Mouse (Mus musculus): ENCODE results near the gene Gm43720.

Gm43720 gene

DNA sequence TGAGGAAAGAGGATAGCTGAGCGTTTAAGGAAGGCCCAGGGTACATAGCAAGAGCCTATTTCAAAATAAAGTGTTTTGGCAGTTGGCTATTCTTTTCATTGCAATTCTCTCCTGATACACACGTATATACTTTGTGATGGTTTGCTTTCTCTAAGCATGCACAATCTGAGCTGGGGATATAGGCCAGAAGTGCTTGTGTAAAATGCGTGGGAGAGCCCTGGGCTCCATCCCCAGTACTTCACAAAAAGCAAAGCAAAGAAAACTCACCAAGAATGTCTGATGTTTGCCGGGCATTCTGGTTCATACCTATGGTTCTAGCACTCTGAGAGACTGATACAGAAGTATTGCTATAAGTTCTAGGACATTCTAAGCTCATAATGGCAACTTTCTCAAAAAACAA, 10.8 kb downstream of the Gm43720 start:
- TF ChIP-seq GATA4 (IDR thresholded peaks at IDR 0.05; ENCODE audit: insufficient replicate concordance, low read length): no peak

DNA sequence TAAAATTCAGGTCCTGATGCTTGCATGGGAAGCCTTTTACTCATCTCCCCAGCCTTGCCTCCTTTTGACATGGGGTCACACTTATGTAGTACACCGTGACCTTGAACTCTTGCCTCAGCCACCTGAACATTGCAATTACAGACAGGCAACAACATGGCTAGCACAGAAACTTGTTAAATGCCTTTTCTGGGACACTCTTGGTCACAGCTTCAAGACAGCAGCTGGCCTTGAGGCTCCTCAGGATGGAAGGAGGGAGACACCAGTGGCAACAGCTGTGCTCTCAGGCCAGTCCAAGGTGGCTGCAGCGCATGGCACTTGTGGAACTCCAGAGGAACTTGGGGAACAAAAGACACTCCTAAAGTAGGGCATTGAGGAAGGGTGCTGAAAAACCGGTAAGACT, 12.6 kb downstream of the Gm43720 start:
- TF ChIP-seq GATA4 (IDR thresholded peaks at IDR 0.05; ENCODE audit: insufficient replicate concordance, low read length): no peak

DNA sequence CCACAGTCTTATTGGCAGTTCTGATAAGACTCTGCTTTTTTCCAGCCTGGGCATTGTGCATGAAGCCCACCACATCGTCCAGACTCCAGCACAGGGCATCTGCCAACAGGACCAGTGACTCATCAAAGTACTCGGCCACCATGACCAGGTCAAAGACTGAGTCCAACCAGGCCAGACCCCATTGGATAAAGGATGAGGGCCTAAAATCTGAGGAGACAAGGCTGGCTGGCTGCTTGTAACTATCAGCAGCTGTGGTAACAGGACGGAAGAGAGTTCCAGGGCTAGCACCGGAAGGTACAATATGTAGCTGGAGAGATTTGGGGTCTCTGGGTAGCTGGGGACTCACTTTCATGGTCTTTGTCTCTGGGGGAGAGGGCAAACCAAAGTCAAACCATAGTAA, 14.0 kb downstream of the Gm43720 start:
- TF ChIP-seq GATA4 (IDR thresholded peaks at IDR 0.05; ENCODE audit: insufficient replicate concordance, low read length): no peak

DNA sequence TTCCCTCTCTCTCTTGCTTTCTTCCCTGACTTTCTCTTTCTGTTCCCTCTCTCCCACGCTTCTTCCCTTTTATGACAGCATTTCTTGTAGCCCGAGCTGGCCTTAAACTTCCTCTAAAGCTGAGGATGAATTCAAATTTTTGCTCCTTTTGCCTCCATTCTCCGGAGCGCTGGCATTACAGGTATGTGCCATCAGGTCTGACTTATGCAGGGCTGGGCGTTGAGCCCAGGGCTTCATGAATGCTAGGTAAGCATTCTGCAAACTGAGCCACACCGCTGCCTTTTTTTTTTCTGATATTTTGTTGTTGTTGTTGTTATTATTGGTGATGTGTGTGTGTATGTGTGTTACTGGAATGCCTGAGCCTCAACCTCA, 15.6 kb downstream of the Gm43720 start:
- no peak for TF ChIP-seq GATA4 (IDR thresholded peaks at IDR 0.05; ENCODE audit: insufficient replicate concordance, low read length)

DNA sequence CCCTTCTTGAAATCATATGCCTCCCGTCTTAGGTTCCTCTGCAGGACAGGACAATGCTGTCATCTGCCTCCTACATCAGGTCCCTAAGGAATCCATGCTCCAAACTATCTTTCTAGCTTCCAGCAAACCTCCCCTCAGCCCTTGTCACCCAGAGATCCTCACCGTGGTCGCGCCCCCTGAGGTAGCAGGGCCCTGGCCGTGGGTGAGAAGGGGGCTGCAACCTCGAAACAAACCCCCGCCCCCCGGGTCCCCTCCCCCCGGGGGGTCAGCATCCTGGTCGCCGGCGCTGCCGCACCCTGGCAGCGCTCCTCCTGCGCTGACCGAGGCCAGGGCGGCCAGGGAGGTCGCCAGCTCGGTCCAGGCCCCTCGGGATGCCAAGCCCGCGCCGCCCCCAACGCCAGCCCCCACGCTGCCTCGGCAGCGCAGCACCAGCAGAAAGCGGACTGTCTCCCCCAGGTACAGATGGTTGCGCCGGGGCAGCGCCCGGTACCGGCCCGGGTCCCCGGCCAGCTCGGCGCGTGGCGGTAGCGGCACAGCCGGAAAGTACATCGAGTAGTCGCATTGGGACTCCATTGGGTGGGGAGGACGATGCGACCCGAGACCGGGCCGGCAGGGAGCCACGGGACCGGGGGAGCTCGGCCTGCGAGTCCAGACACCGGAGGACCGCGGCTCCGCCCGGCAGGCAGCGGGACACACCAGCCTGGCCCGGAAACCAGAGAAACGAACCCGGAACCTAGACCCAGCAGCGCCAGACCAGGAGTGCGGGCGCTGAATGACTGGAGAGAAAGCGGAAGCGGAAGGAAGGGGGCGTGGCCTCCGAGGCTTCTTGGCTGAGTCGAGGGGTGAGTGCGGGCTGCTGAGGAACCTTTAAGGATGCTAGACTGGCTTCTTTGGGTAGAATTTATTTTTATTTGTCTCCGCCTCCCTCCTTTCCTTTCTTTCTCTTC, 16.2 kb downstream of the Gm43720 start, which contains the start of gene BC037034:
Gene BC037034, minus strand, starts transcription at position 774 of the 947 bp plus-strand sequence.
- TF ChIP-seq GATA4 (IDR thresholded peaks at IDR 0.05; ENCODE audit: insufficient replicate concordance, low read length): no peak

DNA sequence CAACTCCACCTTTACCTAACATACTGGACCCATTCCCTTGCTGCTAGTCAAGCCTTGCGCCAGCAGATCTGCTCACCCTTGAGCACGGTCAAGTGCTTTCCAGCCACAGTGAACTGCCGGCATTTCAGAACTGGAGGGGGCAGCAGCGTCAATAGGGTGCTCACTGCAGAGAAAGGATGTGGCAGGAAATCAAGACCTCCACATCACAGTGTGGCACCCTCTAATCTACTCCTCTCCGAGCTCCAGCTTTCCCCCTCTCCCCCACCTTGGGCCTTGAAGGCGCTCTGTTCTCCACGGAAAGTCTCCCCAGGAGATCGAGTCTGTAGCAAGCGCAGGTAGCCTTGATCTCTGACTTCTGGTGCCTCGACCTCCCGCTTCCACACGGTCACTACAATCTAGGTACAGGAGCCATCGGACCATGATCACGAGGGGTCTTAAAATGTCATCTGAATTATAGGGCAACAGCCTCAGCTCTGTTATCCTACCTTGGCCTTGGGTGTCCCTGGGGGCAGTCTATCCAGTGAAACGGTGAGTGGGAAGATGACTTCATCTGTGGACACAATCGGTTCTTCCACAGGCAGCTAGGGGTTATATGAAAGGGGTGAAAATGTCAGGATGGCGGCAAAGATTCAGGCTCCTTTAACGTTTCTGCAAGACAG, 17.0 kb downstream of the Gm43720 start:
- no peak for TF ChIP-seq GATA4 (IDR thresholded peaks at IDR 0.05; ENCODE audit: insufficient replicate concordance, low read length)

DNA sequence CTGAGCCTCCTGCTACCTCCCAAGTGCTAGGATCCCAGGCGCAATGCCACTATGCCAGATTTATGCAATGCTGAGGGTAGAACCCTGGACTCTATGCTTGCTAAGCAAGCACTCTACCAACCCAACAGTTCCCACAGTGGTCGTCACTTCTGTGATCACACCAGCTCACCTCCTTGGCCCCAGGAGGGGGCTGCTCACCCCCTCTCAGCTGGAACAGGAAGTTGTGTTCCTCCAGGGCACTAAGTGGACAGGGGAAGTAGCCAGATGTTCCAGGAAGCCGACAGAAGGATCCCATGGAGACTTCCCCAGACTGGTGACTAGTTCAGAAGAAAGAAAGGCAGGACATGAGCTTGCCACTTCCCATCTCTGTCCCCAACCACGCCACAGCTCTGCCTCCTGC, 17.8 kb downstream of the Gm43720 start:
- TF ChIP-seq GATA4 (IDR thresholded peaks at IDR 0.05; ENCODE audit: insufficient replicate concordance, low read length): no peak

DNA sequence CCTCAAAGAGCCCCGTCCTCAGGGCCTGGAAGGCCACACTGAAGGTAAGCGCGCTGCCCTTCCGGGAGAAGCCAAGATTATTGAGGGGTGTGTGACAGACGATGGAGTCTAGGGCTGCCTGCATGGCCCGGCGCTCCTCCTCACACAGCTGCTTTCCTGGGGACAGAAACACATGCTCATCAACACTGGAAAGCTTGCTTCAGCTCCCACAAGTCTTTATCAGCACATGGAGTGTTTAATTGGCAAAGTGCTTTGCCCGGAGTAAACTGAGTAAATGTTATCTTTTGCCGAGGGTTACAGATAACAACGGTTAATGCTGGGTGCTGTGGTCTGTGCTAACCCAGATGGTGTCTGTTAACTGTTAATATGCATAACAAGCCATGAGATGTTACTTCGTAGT, 18.9 kb downstream of the Gm43720 start:
- TF ChIP-seq GATA4 (IDR thresholded peaks at IDR 0.05; ENCODE audit: insufficient replicate concordance, low read length): no peak

DNA sequence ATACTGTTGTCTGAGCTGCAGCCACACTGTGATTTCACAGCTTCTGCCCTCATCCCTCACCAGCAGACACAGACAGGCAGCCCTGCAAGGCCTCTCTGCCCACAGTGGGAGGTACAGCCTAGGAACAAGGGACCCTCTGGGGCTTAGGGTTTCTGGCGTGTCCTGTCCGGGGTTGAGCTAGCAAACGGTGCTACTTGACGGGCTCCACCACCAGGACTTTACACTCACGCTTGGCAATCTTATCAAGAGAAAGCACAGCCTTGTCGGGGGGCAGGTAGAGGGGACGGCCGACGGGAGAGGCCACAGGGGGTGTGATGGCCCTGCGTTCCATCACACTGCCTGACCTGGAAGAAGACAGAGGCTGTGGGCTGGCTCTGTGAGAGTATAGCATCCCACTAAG, 19.7 kb downstream of the Gm43720 start:
- TF ChIP-seq GATA4 (IDR thresholded peaks at IDR 0.05; ENCODE audit: insufficient replicate concordance, low read length): no peak

DNA sequence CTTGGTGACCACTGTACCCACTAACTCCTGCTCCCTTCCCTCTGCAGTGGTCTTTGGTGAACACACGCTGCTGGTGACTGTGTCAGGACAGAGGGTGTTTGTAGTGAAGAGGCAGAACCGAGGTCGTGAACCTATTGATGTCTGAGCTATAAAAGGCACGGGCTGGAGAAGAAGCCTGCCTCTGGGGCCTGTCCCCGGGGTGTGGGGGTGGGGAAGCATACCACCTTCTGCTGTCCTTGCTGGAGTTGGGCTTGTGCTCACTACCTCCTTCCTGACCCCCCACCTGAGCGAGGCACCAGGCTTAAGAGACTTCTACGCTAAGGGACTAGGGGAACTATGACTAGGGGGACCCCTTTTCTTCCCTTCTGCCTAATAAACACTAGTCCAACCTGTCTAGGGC, 20.8 kb downstream of the Gm43720 start:
- no peak for TF ChIP-seq GATA4 (IDR thresholded peaks at IDR 0.05; ENCODE audit: insufficient replicate concordance, low read length)

DNA sequence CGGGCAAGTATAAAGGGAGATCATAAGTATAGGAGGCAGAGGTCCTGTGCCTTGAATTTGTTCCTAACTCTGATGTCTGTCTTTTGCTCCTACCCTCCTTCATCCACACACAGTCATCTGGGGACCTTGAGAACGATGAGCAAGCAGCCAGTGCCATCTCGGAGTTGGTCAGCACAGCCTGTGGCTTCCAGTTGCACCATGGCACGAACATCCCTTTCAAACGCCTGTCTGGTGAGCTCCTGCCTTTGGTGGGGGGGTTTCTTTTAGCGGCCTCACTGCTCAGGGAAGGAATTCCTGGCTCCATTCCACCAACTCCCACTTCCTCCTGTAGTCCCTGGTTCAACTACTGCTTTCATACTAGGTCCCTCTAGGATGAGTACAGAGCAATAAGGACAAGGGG, 21.2 kb downstream of the Gm43720 start:
- no peak for TF ChIP-seq GATA4 (IDR thresholded peaks at IDR 0.05; ENCODE audit: insufficient replicate concordance, low read length)

DNA sequence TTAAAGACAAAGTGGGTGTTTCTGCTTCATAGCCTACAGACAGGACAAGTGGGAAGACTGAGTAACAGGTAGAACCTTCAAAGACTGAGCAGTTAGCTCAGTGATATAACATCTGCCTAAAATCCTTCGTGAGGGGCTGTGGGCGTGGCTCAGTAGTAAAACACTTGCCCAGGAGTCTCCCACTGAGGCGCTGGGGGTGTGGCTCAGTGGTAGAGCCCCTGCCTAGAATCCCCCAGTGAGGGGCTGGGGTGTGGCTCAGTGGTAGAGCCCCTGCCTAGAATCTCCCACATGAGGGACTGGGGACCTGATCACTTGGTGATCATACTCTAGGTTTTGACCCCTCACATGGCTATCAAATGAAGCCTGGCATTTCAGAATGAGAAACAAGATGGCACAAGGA, 21.7 kb downstream of the Gm43720 start:
- TF ChIP-seq GATA4 (IDR thresholded peaks at IDR 0.05; ENCODE audit: insufficient replicate concordance, low read length): no peak

DNA sequence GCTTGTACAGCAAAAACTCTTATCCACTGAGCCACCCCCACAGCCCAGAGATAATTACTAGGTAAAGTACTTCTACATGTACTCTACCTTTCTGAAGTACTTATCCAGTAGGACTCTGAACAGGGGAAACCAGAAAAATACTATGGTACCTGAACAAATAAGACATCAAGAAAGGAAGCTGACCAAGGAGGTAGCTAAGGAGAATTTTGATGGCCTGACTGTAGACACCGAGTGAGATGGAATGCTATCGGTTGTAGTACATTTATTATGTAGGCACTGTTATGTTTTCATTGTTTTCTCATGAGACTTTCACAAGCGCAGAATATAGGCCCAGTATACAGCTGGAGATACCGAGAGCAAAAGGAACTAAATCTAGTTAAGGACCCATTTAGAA, 22.2 kb downstream of the Gm43720 start:
- no peak for TF ChIP-seq GATA4 (IDR thresholded peaks at IDR 0.05; ENCODE audit: insufficient replicate concordance, low read length)

DNA sequence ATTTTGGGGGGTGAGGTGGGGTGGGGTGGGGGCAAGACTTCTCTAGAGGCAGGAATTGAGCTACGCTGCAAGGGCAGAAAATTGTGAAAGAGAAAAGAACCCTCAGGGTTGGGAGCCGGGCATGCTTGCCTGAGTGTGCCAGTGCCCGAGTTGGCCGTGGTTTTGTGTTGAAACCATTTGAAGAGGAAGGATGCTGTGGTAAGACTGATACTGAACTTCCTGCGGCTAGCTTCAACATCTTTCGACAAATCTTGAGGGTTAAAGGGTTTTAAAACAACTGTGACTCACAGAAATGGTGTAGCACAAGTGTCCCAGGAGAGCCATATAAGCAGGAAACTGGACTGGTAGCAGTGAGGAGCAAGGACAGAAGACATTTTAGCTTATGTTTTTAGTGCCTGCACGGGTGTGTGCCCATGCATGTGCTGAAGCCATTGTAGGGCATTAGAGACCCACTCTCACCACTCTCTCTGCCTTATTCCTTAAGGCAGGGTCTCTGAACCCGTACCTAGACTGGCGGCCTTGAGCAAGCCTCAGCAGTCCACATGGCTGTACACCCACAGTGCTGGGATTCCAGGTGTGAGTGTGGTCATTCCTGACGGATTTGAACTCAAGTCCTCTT, 22.7 kb downstream of the Gm43720 start:
- TF ChIP-seq GATA4 (IDR thresholded peaks at IDR 0.05; ENCODE audit: insufficient replicate concordance, low read length): no peak

DNA sequence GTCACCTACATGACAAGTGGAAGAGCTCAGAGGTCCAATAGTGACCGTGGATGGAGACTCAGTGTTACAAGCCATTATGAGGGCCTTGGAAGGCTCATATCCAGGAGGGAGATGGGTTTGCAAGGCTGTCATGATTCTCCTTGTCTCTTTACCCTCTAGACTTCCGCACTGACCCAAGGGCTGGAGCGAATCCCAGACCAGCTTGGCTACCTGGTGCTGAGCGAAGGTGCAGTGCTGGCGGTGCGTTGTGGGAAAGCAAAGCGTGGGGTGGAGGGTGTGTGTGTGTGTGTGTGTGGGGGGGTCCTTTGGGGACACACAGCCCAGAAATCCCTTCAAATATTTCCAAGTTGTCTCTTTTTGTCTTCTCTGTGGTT, 23.7 kb downstream of the Gm43720 start:
- TF ChIP-seq GATA4 (IDR thresholded peaks at IDR 0.05; ENCODE audit: insufficient replicate concordance, low read length): no peak
